Mouse (Mus musculus) heart, embryonic 13.5 days (tissue): Measurements from ENCODE around the gene Zg16. TPM values are rescaled to one million over a fixed set of nuclear protein-coding genes. Genes with fewer than 3 reads are reported as not detected.
A peak's percentile ranks its signal among the peaks of the same experiment; 100 is the strongest.

Experiments
- ATAC-seq: fragments of 200-750 bp; cut with Nextera tagmentation; 2 replicates; pipeline ENCODE4 v1.8.0; 2017; ENCODE audit warnings: moderate TSS enrichment; ENCODE audit not compliant: insufficient number of reproducible peaks, low FRiP score, low TSS enrichment; ENCODE audit errors: extremely low read depth
- H3K27ac ChIP-seq: fragments of 300-500 bp; sonication (generic); replicated peaks from 2 replicates; pipeline ENCODE4 v1.5.1; 2015; ENCODE audit warnings: moderate library complexity, mild to moderate bottlenecking, inconsistent platforms
- H3K27me3 ChIP-seq: fragments of 300-500 bp; sonication (generic); replicated peaks from 2 replicates; pipeline ENCODE4 v1.6.1; 2015; ENCODE audit warnings: mild to moderate bottlenecking, inconsistent platforms
- H3K36me3 ChIP-seq: fragments of 300-500 bp; sonication (generic); 2 replicates; pipeline ENCODE4 v1.6.1; 2015; ENCODE audit warnings: mild to moderate bottlenecking, inconsistent platforms
- H3K4me1 ChIP-seq: fragments of 300-500 bp; sonication (generic); 2 replicates; pipeline ENCODE4 v1.6.1; 2015; ENCODE audit warnings: inconsistent platforms
- H3K4me2 ChIP-seq: fragments of 300-500 bp; sonication (generic); 2 replicates; pipeline ENCODE4 v1.6.1; 2015; ENCODE audit warnings: inconsistent platforms, mild to moderate bottlenecking, moderate library complexity
- H3K4me3 ChIP-seq: fragments of 300-500 bp; sonication (generic); 2 replicates; pipeline ENCODE4 v1.5.1; 2015; ENCODE audit warnings: moderate library complexity, mild to moderate bottlenecking, inconsistent platforms
- H3K9ac ChIP-seq: fragments of 300-500 bp; sonication (generic); 2 replicates; pipeline ENCODE4 v1.6.1; 2015; ENCODE audit warnings: inconsistent platforms, mild to moderate bottlenecking, moderate library complexity
- H3K9me3 ChIP-seq: fragments of 300-500 bp; sonication (generic); 2 replicates; pipeline ENCODE4 v1.6.1; 2016; ENCODE audit warnings: inconsistent platforms
- WGBS: fragments of 180-500 bp; shearing (Covaris S2); methylation state at CpG from one replicate; pipeline ENCODE4 v1.1.7; 2015; ENCODE audit warnings: mixed read lengths; 5-methylcytosine and 5-hydroxymethylcytosine counted together
- polyA plus RNA-seq: library from polyadenylated mRNA; unstranded; fragments of >200 nt; fragmentation: Nextera tagmentation; extraction: Ambion mirVana; gene quantifications from 2 replicates; pipeline ENCODE4 v1.2.1, GENCODE M21; 2015

The Zg16 gene
- polyA plus RNA-seq, 1 experiment from 2014 or later: not detected

- peaks cover 31% of the 10 kb centered on the region for H3K36me3 ChIP-seq
- WGBS: 73% methylated on average over 15 of the region's 15 CpGs
- no peak overlapping the region for H3K4me2 ChIP-seq
- H3K9me3 ChIP-seq: no peaks in the 10 kb centered on the region
- H3K4me1 ChIP-seq: peaks cover 83% of the 10 kb centered on the region
- H3K4me3 ChIP-seq: no peak overlapping the region
- H3K27me3 ChIP-seq: no peaks in the 10 kb centered on the region
- peak overlapping the region; percentile 93 for H3K9ac ChIP-seq
- 0 out of 2 replicates have a peak overlapping the region, but pooled peaks have one; percentile 98 for H3K27ac ChIP-seq
- no peak for ATAC-seq
Observed at GRCm38 (mm10) chr7:127018416-127019305, 68.5 kb downstream of the Zg16 start.

- no peaks in the 10 kb centered on the region for H3K9me3 ChIP-seq
- H3K36me3 ChIP-seq: peaks cover 31% of the 10 kb centered on the region
- no peaks in the 10 kb centered on the region for H3K27me3 ChIP-seq
- no peak for ATAC-seq
- peak overlapping the region; percentile 98; the same call in 1 of the 2 replicates for H3K27ac ChIP-seq
- WGBS: 39% methylated on average over 6 of the region's 6 CpGs
- H3K4me2 ChIP-seq: peak overlapping the region; percentile 92; the same call in 1 of the 2 replicates
- H3K4me3 ChIP-seq: peak overlapping the region; percentile 79; the same call in 1 of the 2 replicates
- H3K9ac ChIP-seq: peak overlapping the region; percentile 93
- peaks cover 81% of the 10 kb centered on the region for H3K4me1 ChIP-seq
Observed at GRCm38 (mm10) chr7:127017950-127018345, 69.2 kb downstream of the Zg16 start.

DNA sequence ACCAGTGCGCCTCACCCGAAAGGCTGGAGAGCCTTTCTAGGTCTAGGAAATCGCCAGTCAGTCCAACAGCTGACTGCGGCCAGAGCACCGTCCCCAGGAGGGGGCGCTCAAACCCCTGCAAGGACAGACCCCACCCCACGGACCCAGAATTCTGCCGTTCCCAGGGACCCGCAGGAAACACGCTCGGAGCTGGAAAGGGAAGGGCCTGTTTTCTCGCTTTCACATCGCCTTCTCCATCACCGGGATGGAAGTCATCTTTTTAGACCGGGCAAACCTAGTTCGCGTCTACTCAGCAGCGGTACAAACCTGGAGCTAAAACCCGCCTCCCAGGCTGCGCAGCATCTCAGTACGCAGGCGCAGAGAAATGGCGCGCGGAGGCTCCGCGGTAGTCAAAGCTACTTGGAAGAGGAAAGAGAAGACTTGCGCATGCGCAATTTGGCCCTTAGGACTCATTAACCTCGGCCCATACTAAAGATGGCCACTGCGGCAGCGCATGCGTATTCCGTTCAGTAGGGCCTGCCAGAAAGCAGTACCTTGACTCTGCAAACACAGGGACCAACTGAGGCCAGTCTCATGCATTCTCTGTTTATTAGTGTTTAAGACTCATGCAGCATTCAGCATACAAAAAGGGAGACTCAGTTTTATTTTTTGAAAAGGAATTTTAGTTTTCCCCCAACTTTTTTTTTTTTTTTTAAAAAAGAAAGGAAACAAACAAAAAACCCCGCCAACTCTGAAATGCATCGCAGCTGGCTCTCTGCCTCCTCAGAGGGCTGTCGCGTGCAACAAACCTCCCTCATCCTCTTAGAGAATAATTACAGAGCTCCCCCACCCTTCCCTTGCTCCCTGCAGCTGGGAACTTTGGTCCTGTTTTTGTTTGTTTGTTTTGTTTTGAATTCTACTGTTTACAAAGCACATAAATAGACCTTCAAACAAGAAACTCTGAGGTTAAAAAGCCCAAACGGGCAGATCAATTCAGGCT, 69.9 kb downstream of the Zg16 start, which contains the start of gene Pagr1a:
TSS of gene Pagr1a (minus strand) at position 382 of the 979 bp plus-strand sequence.
- 3% methylated on average over 39 of the region's 39 CpGs for WGBS
- peak within 1 kb of the TSS; percentile 93 for H3K9ac ChIP-seq
- H3K27me3 ChIP-seq: no peaks in the 10 kb centered on the region

GRCm38 (mm10) chr7:127016486-127016938, 70.6 kb downstream of the Zg16 start:
- Histone ChIP-seq H3K27me3 (no peaks in the 10 kb centered on the region), H3K27ac (peak overlapping the region; percentile 98), H3K9ac (peak overlapping the region; percentile 93), H3K9me3 (no peaks in the 10 kb centered on the region), H3K36me3 (peaks cover 27% of the 10 kb centered on the region), H3K4me1 (peaks cover 67% of the 10 kb centered on the region), H3K4me2 (peak overlapping the region; percentile 92), H3K4me3 (peak overlapping the region; percentile 79)
- peak; percentile 25 for ATAC-seq
- WGBS: 0% methylated on average over 22 of the region's 22 CpGs

More for the DNA sequence above, 69.9 kb downstream of the Zg16 start, which contains the start of gene Pagr1a:
- H3K4me3 ChIP-seq: peak within 1 kb of the TSS; percentile 79
- peaks cover 74% of the 10 kb centered on the region for H3K4me1 ChIP-seq
- peaks cover 31% of the 10 kb centered on the region for H3K36me3 ChIP-seq
- H3K9me3 ChIP-seq: no peaks in the 10 kb centered on the region
- ATAC-seq: peak; percentile 52
- peak within 1 kb of the TSS; percentile 92 for H3K4me2 ChIP-seq
- H3K27ac ChIP-seq: peak within 1 kb of the TSS; percentile 98

DNA sequence TGATC, 70.8 kb downstream of the Zg16 start, which contains the start of gene Pagr1b:
TSS of gene Pagr1b (minus strand) at position 4 of the 5 bp plus-strand sequence.
- peak within 1 kb of the TSS; percentile 93 for H3K9ac ChIP-seq
- H3K27ac ChIP-seq: peak within 1 kb of the TSS; percentile 98
- ATAC-seq: no peak
- H3K4me2 ChIP-seq: peak within 1 kb of the TSS; percentile 92
- H3K36me3 ChIP-seq: peaks cover 27% of the 10 kb centered on the region
- H3K27me3 ChIP-seq: no peaks in the 10 kb centered on the region
- peak within 1 kb of the TSS; percentile 79 for H3K4me3 ChIP-seq
- H3K4me1 ChIP-seq: peaks cover 64% of the 10 kb centered on the region
- H3K9me3 ChIP-seq: no peaks in the 10 kb centered on the region

- H3K36me3 ChIP-seq: peaks cover 27% of the 10 kb centered on the region
- no peaks in the 10 kb centered on the region for H3K27me3 ChIP-seq
- peaks cover 62% of the 10 kb centered on the region for H3K4me1 ChIP-seq
- H3K4me2 ChIP-seq: peak overlapping the region; percentile 92
- H3K4me3 ChIP-seq: peak overlapping the region; percentile 79
- WGBS: 0% methylated on average over 10 of the region's 10 CpGs
- peak overlapping the region; percentile 98 for H3K27ac ChIP-seq
- ATAC-seq: peak; percentile 26; the same call in 1 of the 2 replicates
- no peaks in the 10 kb centered on the region for H3K9me3 ChIP-seq
- peak overlapping the region; percentile 93 for H3K9ac ChIP-seq
Observed at GRCm38 (mm10) chr7:127016081-127016480, 71.0 kb downstream of the Zg16 start.

GRCm38 (mm10) chr7:127014993-127015392, 72.1 kb downstream of the Zg16 start:
- ATAC-seq: no peak
- H3K9ac ChIP-seq: peak overlapping the region; percentile 93; the same call in 1 of the 2 replicates
- peak overlapping the region; percentile 28 for H3K27ac ChIP-seq
- no peaks in the 10 kb centered on the region for H3K27me3 ChIP-seq
- H3K4me2 ChIP-seq: peak overlapping the region; percentile 92
- peak overlapping the region; percentile 63 for H3K4me3 ChIP-seq
- H3K9me3 ChIP-seq: no peaks in the 10 kb centered on the region
- H3K4me1 ChIP-seq: peaks cover 53% of the 10 kb centered on the region
- WGBS: 90% methylated on average over 12 of the region's 12 CpGs
- peaks cover 32% of the 10 kb centered on the region for H3K36me3 ChIP-seq

- Histone ChIP-seq H3K36me3 (peaks cover 32% of the 10 kb centered on the region), H3K9me3 (no peaks in the 10 kb centered on the region), H3K4me2 (peak within 1 kb of the TSS; percentile 92), H3K9ac (peak within 1 kb of the TSS; percentile 93), H3K27ac (peak within 1 kb of the TSS; percentile 61), H3K27me3 (no peaks in the 10 kb centered on the region), H3K4me1 (peaks cover 48% of the 10 kb centered on the region), H3K4me3 (peak within 1 kb of the TSS; percentile 79)
- no peak for ATAC-seq
- WGBS: 24% methylated on average over 11 of the region's 11 CpGs
Observed at GRCm38 (mm10) chr7:127014320-127014719, 72.8 kb downstream of the Zg16 start, which contains the start of gene Mvp. TSS of gene Mvp (minus strand) at chr7:127014621.

DNA sequence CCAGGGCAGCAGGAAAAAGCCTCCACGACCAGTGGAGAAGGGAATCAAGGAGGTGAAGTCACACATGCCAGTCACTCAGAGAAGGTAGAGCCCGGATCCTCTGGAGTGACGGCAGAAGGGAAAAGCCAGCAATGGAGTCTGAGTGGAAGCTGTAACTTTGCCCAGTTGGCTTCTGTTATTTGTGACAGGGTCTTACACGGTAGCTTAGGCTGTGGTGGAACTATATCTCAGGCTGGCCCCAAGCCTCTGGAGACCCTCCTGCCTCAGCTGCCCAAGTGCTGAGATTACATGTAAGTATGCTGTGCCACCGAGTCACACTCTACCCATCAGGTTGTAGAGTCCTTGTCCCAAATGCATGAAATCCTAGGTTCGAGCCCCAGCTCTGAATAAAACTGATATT, 73.7 kb downstream of the Zg16 start:
- WGBS: 90% methylated on average over 6 of the region's 6 CpGs
- peak overlapping the region; percentile 63 for H3K4me3 ChIP-seq

DNA sequence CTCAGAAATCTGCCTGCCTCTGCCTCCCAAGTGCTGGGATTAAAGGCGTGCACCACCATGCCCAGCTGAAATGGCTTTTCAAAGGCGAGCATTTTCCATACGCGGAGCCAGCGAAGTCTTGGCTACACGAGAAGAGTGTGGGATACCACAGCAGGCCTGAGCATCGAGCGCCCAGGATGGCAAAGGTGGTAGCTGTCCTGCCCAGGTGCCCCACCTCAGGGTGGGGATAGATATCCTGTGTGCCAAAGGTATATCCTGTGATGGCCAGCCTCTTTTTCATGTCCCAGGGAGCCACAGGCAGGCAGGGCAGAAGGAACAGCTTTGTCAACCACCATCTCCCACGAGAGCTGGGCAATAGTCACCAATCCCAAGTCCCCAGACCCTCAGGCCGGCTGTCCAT, 74.3 kb downstream of the Zg16 start:
- Histone ChIP-seq H3K9ac (no peak overlapping the region), H3K27me3 (no peaks in the 10 kb centered on the region), H3K4me3 (no peak overlapping the region), H3K27ac (no peak overlapping the region), H3K4me2 (no peak overlapping the region), H3K9me3 (no peaks in the 10 kb centered on the region), H3K4me1 (peaks cover 51% of the 10 kb centered on the region), H3K36me3 (peaks cover 32% of the 10 kb centered on the region)
- 94% methylated on average over 10 of the region's 10 CpGs for WGBS
- no peak for ATAC-seq

More for the DNA sequence above, 73.7 kb downstream of the Zg16 start:
- no peaks in the 10 kb centered on the region for H3K9me3 ChIP-seq
- H3K4me2 ChIP-seq: peak overlapping the region; percentile 92
- H3K27me3 ChIP-seq: no peaks in the 10 kb centered on the region
- no peak for ATAC-seq
- 0 out of 2 replicates have a peak overlapping the region, but pooled peaks have one; percentile 93 for H3K9ac ChIP-seq
- no peak overlapping the region for H3K27ac ChIP-seq
- H3K36me3 ChIP-seq: peaks cover 32% of the 10 kb centered on the region
- H3K4me1 ChIP-seq: peaks cover 52% of the 10 kb centered on the region

DNA sequence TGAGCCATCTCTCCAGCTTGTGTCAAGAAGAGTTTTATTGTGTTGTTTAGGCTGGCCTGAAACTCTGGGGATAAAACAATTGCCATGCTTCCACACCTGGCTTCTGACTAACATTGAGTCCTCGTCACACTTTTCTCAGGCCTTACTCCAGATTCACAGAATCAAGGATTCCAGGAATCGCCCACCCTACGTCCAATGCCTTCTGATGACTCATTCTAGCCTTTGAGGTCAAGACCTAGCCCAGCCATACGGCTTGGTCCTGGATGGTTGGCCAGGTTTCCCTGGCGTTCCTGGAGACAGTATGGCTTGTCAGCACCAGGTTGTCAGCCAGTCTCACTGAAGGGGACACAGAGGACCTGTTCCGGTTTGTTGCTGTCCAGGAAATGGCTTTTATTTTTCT, 74.8 kb downstream of the Zg16 start:
- Histone ChIP-seq H3K4me3 (no peak overlapping the region), H3K9ac (no peak overlapping the region), H3K27me3 (no peaks in the 10 kb centered on the region), H3K4me1 (peaks cover 47% of the 10 kb centered on the region), H3K9me3 (no peaks in the 10 kb centered on the region), H3K36me3 (peaks cover 32% of the 10 kb centered on the region), H3K27ac (no peak overlapping the region), H3K4me2 (no peak overlapping the region)
- 68% methylated on average over 6 of the region's 6 CpGs for WGBS
- ATAC-seq: no peak
